Mouse (Mus musculus) kidney, adult 2 months (tissue): ENCODE results near the gene M1ap.

ENCODE experiments used
- CTCF ChIP-seq: fragments of 200-500 bp; conservative IDR thresholded peaks from 2 replicates; pipeline ENCODE4 v1.5.1; 2011; ENCODE audit warnings: low read depth, mild to moderate bottlenecking, control low read depth, low read length, moderate library complexity, mixed read lengths; ENCODE audit not compliant: insufficient read depth, insufficient read length
- POLR2A ChIP-seq: fragments of 200-500 bp; IDR thresholded peaks from one replicate; pipeline ENCODE4 v1.6.1; 2011; ENCODE audit warnings: low read depth, low read length, control low read depth

GRCm38 (mm10) chr6:83069488-83070246 is 123.0 kb downstream of the M1ap start:
- TF ChIP-seq CTCF (no peak), POLR2A (no peak)
